Mouse (Mus musculus): ENCODE measurements around the gene Hist2h2aa2.

DNA sequence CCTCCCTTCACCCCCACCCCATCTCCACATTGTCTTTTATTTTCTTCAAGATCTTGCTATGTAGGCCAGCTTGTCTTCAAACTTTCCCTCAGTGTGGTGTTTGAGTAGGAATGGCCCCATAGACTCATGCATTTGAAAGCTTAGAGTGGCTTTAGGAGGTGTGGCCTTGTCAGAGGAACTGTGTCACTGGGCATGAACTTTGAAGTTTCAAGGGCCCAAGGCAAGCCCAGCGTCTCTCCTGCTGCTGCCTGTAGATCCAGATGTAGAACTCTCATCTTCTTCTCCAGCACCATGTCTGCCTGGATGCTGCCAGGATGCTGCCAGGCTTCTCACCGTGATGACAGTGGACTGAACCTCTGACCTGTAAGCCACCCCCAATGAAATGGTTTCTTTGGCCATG lies 11.2 kb downstream of the Hist2h2aa2 start:
- TF ChIP-seq GATA1 (IDR thresholded peaks at IDR 0.05; ENCODE audit: borderline replicate concordance, low read length) (no peak), FLI1 (IDR thresholded peaks at IDR 0.05; ENCODE audit: low read length) (no peak)
